Mouse (Mus musculus): ENCODE measurements around the gene Hps4.

DNA sequence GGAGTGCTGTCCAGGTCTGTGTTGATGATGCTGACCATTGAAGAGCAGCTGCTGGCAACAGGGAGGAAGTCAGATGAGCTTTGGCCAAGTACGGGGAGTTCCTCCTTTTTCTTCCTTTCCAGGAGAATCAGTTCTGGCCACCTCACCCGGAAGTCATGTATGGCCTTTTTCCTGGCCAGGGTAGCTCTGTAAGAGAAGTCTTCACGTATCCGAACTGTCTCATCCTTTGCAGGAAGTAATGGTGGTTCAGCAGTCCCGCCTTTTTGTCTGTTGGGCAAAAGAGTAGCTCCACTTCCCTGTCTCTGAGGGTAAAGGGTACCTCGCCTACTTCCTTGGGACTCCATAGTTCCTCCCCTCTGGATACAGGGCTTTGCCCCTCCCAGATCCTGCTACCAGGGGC, 12.6 kb downstream of the Hps4 start:
- TF ChIP-seq ZC3H11A (IDR thresholded peaks at IDR 0.05; ENCODE audit: borderline replicate concordance, low read depth, low read length) (no peak), MAFK (IDR thresholded peaks at IDR 0.05; ENCODE audit: insufficient read depth, low read depth, low read length) (no peak), CHD2 (IDR thresholded peaks at IDR 0.05; ENCODE audit: low read depth, low read length) (no peak), ZNF384 (IDR thresholded peaks at IDR 0.05; ENCODE audit: low read depth, low read length) (no peak)

All from ES-E14 (cell line).